Mouse (Mus musculus) limb, embryonic 15.5 days (tissue): Measurements from ENCODE around the gene Krt87. TPM values are rescaled to one million over a fixed set of nuclear protein-coding genes. Genes with fewer than 3 reads are reported as not detected.

ENCODE experiments used
- ATAC-seq: fragments of 200-750 bp; cut with Nextera tagmentation; 2 replicates; pipeline ENCODE4 v1.8.0; 2017; ENCODE audit warnings: low read depth, moderate TSS enrichment; ENCODE audit not compliant: insufficient number of reproducible peaks, low FRiP score, low TSS enrichment
- H3K27ac ChIP-seq: fragments of 300-500 bp; sonication (generic); 2 replicates; pipeline ENCODE4 v1.5.1; 2015; ENCODE audit warnings: moderate library complexity, mild to moderate bottlenecking, inconsistent platforms
- H3K27me3 ChIP-seq: fragments of 300-500 bp; sonication (generic); 2 replicates; pipeline ENCODE4 v1.6.1; 2015; ENCODE audit warnings: inconsistent platforms
- H3K36me3 ChIP-seq: fragments of 300-500 bp; sonication (generic); 2 replicates; pipeline ENCODE4 v1.6.1; 2015; ENCODE audit warnings: inconsistent platforms
- H3K4me1 ChIP-seq: fragments of 300-500 bp; sonication (generic); 2 replicates; pipeline ENCODE4 v1.6.1; 2015; ENCODE audit warnings: inconsistent platforms
- H3K4me2 ChIP-seq: fragments of 300-500 bp; sonication (generic); 2 replicates; pipeline ENCODE4 v1.6.1; 2015; ENCODE audit warnings: mild to moderate bottlenecking, inconsistent platforms
- H3K4me3 ChIP-seq: fragments of 300-500 bp; sonication (generic); 2 replicates; pipeline ENCODE4 v1.5.1; 2015; ENCODE audit warnings: mild to moderate bottlenecking, inconsistent platforms
- H3K9ac ChIP-seq: fragments of 300-500 bp; sonication (generic); 2 replicates; pipeline ENCODE4 v1.6.1; 2015; ENCODE audit warnings: inconsistent platforms
- H3K9me3 ChIP-seq: fragments of 300-500 bp; sonication (generic); 2 replicates; pipeline ENCODE4 v1.6.1; 2016; ENCODE audit warnings: inconsistent platforms
- WGBS: fragments of 180-500 bp; shearing (Covaris S2); methylation state at CpG from one replicate; pipeline ENCODE4 v1.1.7; 2015; 5-methylcytosine and 5-hydroxymethylcytosine counted together
- polyA plus RNA-seq: library from polyadenylated mRNA; unstranded; fragments of >200 nt; fragmentation: Nextera tagmentation; extraction: Ambion mirVana; gene quantifications from 2 replicates; pipeline ENCODE4 v1.2.1, GENCODE M21; 2015

Gene Krt87
- 3.0 and 3.6 TPM in 2 replicates for polyA plus RNA-seq

GRCm38 (mm10) chr15:101438555-101438954, at the start of gene Krt87:
Krt87 (minus strand) TSS chr15:101438804.
- H3K4me2 ChIP-seq = peak within 1 kb of the TSS; percentile 43
- H3K4me1 ChIP-seq = peaks cover 7% of the 10 kb centered on the region
- peaks cover 44% of the 10 kb centered on the region for H3K27me3 ChIP-seq
- H3K4me3 ChIP-seq = peak within 1 kb of the TSS; percentile 27
- H3K27ac ChIP-seq = peak within 1 kb of the TSS; percentile 33; the same call in 1 of the 2 replicates
- ATAC-seq = no peak
- 0 out of 2 replicates have a peak within 1 kb of the TSS, but pooled peaks have one; percentile 23 for H3K9ac ChIP-seq
- WGBS = 2% methylated on average over 33 of the region's 34 CpGs
- H3K9me3 ChIP-seq = no peaks in the 10 kb centered on the region
- no peaks in the 10 kb centered on the region for H3K36me3 ChIP-seq

GRCm38 (mm10) chr15:101485911-101486635, 47.5 kb upstream of the Krt87 start:
- Histone ChIP-seq H3K4me2 (no peak overlapping the region), H3K9me3 (no peaks in the 10 kb centered on the region), H3K9ac (no peak overlapping the region), H3K4me1 (0 out of 2 replicates have a peak, but pooled peaks cover 5% of the 10 kb centered on the region), H3K4me3 (no peak overlapping the region), H3K36me3 (no peaks in the 10 kb centered on the region), H3K27ac (no peak overlapping the region), H3K27me3 (no peaks in the 10 kb centered on the region)
- no peak for ATAC-seq
- 65% methylated on average over 11 of the region's 11 CpGs for WGBS

GRCm38 (mm10) chr15:101484939-101485338, 46.3 kb upstream of the Krt87 start:
- 52% methylated on average over 1 of the region's 1 CpGs for WGBS
- no peak overlapping the region for H3K27ac ChIP-seq
- 0 out of 2 replicates have a peak, but pooled peaks cover 5% of the 10 kb centered on the region for H3K4me1 ChIP-seq
- H3K9ac ChIP-seq = no peak overlapping the region
- no peak overlapping the region for H3K4me2 ChIP-seq
- no peaks in the 10 kb centered on the region for H3K9me3 ChIP-seq
- no peak overlapping the region for H3K4me3 ChIP-seq
- H3K36me3 ChIP-seq = no peaks in the 10 kb centered on the region
- no peak for ATAC-seq
- no peaks in the 10 kb centered on the region for H3K27me3 ChIP-seq

- Histone ChIP-seq H3K9me3 (no peaks in the 10 kb centered on the region), H3K4me1 (peaks cover 14% of the 10 kb centered on the region), H3K27ac (no peak overlapping the region), H3K4me2 (no peak overlapping the region), H3K27me3 (peaks cover 8% of the 10 kb centered on the region), H3K4me3 (no peak overlapping the region), H3K9ac (no peak overlapping the region), H3K36me3 (no peaks in the 10 kb centered on the region)
- no peak for ATAC-seq
- 69% methylated on average over 1 of the region's 1 CpGs for WGBS
These were observed 45.0 kb upstream of the Krt87 start for GRCm38 (mm10) chr15:101483646-101484045.

GRCm38 (mm10) chr15:101482056-101482455, 43.5 kb upstream of the Krt87 start:
- Histone ChIP-seq H3K4me1 (peaks cover 14% of the 10 kb centered on the region), H3K9ac (no peak overlapping the region), H3K4me2 (no peak overlapping the region), H3K27me3 (peaks cover 18% of the 10 kb centered on the region), H3K27ac (no peak overlapping the region), H3K36me3 (no peaks in the 10 kb centered on the region), H3K9me3 (no peaks in the 10 kb centered on the region), H3K4me3 (no peak overlapping the region)
- WGBS = 26% methylated on average over 4 of the region's 4 CpGs
- no peak for ATAC-seq

- H3K4me2 ChIP-seq = peak overlapping the region; percentile 55
- no peaks in the 10 kb centered on the region for H3K36me3 ChIP-seq
- H3K4me1 ChIP-seq = peaks cover 12% of the 10 kb centered on the region
- peak overlapping the region; percentile 27 for H3K4me3 ChIP-seq
- H3K9me3 ChIP-seq = no peaks in the 10 kb centered on the region
- no peak for ATAC-seq
- peaks cover 18% of the 10 kb centered on the region for H3K27me3 ChIP-seq
- H3K9ac ChIP-seq = no peak overlapping the region
- WGBS = 36% methylated on average over 11 of the region's 11 CpGs
- H3K27ac ChIP-seq = no peak overlapping the region
These were observed 41.1 kb upstream of the Krt87 start for GRCm38 (mm10) chr15:101479666-101480060.

- ATAC-seq = no peak
- no peaks in the 10 kb centered on the region for H3K36me3 ChIP-seq
- H3K4me1 ChIP-seq = peaks cover 12% of the 10 kb centered on the region
- no peaks in the 10 kb centered on the region for H3K9me3 ChIP-seq
- peak overlapping the region; percentile 27 for H3K4me3 ChIP-seq
- WGBS = 8% methylated on average over 31 of the region's 31 CpGs
- no peak overlapping the region for H3K9ac ChIP-seq
- H3K27ac ChIP-seq = no peak overlapping the region
- H3K4me2 ChIP-seq = peak overlapping the region; percentile 55
- peaks cover 18% of the 10 kb centered on the region for H3K27me3 ChIP-seq
These were observed 40.5 kb upstream of the Krt87 start for GRCm38 (mm10) chr15:101479007-101479665.

- Histone ChIP-seq H3K4me3 (no peak within 1 kb of the TSS), H3K9ac (no peak within 1 kb of the TSS), H3K27ac (no peak within 1 kb of the TSS), H3K36me3 (no peaks in the 10 kb centered on the region), H3K4me2 (no peak within 1 kb of the TSS), H3K9me3 (no peaks in the 10 kb centered on the region), H3K27me3 (peaks cover 5% of the 10 kb centered on the region; the same call in 1 of the 2 replicates), H3K4me1 (no peaks in the 10 kb centered on the region)
- 18% methylated on average over 10 of the region's 10 CpGs for WGBS
- ATAC-seq = no peak
These were observed 34.4 kb upstream of the Krt87 start, which contains the start of gene Krt86 for GRCm38 (mm10) chr15:101472952-101473528. Krt86 (plus strand) TSS chr15:101473478.

- no peaks in the 10 kb centered on the region for H3K27me3 ChIP-seq
- H3K4me3 ChIP-seq = no peak overlapping the region
- H3K36me3 ChIP-seq = no peaks in the 10 kb centered on the region
- no peaks in the 10 kb centered on the region for H3K4me1 ChIP-seq
- no peak overlapping the region for H3K9ac ChIP-seq
- H3K27ac ChIP-seq = no peak overlapping the region
- WGBS = 78% methylated on average over 4 of the region's 4 CpGs
- no peaks in the 10 kb centered on the region for H3K9me3 ChIP-seq
- no peak overlapping the region for H3K4me2 ChIP-seq
- ATAC-seq = no peak
These were observed 30.5 kb upstream of the Krt87 start for GRCm38 (mm10) chr15:101469093-101469492.

GRCm38 (mm10) chr15:101463651-101464050, 25.0 kb upstream of the Krt87 start, which contains the start of gene Krt81:
Krt81 (minus strand) TSS chr15:101463751.
- H3K27ac ChIP-seq = no peak within 1 kb of the TSS
- WGBS = 80% methylated on average over 13 of the region's 13 CpGs
- no peak within 1 kb of the TSS for H3K9ac ChIP-seq
- H3K4me2 ChIP-seq = no peak within 1 kb of the TSS
- H3K4me3 ChIP-seq = no peak within 1 kb of the TSS
- ATAC-seq = no peak
- no peaks in the 10 kb centered on the region for H3K4me1 ChIP-seq
- H3K36me3 ChIP-seq = no peaks in the 10 kb centered on the region
- no peaks in the 10 kb centered on the region; the same call in 1 of the 2 replicates for H3K27me3 ChIP-seq
- no peaks in the 10 kb centered on the region for H3K9me3 ChIP-seq

GRCm38 (mm10) chr15:101459283-101459682, 20.7 kb upstream of the Krt87 start:
- Histone ChIP-seq H3K27me3 (no peaks in the 10 kb centered on the region; the same call in 1 of the 2 replicates), H3K4me3 (no peak overlapping the region), H3K4me1 (no peaks in the 10 kb centered on the region), H3K27ac (no peak overlapping the region), H3K4me2 (no peak overlapping the region), H3K9me3 (no peaks in the 10 kb centered on the region), H3K36me3 (no peaks in the 10 kb centered on the region), H3K9ac (no peak overlapping the region)
- WGBS = 78% methylated on average over 14 of the region's 14 CpGs
- no peak for ATAC-seq
